Mouse (Mus musculus) lung, embryonic 15.5 days (tissue): Measurements from ENCODE around the gene Ypel4. TPM values are rescaled to one million over a fixed set of nuclear protein-coding genes. Genes with fewer than 3 reads are reported as not detected.

ENCODE experiments used
- ATAC-seq: fragments of 200-750 bp; cut with Nextera tagmentation; 2 replicates; pipeline ENCODE4 v1.8.0; 2017; ENCODE audit warnings: moderate number of reproducible peaks, borderline replicate concordance; ENCODE audit not compliant: low FRiP score, low TSS enrichment; ENCODE audit errors: extremely low read depth
- H3K27ac ChIP-seq: fragments of 300-500 bp; sonication (generic); 2 replicates; pipeline ENCODE4 v1.5.1; 2015; ENCODE audit warnings: moderate library complexity, mild to moderate bottlenecking, inconsistent platforms
- H3K27me3 ChIP-seq: fragments of 300-500 bp; sonication (generic); 2 replicates; pipeline ENCODE4 v1.6.1; 2015; ENCODE audit warnings: inconsistent platforms
- H3K36me3 ChIP-seq: fragments of 300-500 bp; sonication (generic); 2 replicates; pipeline ENCODE4 v1.6.1; 2015; ENCODE audit warnings: inconsistent platforms
- H3K4me1 ChIP-seq: fragments of 300-500 bp; sonication (generic); 2 replicates; pipeline ENCODE4 v1.6.1; 2015; ENCODE audit warnings: inconsistent platforms
- H3K4me2 ChIP-seq: fragments of 300-500 bp; sonication (generic); 2 replicates; pipeline ENCODE4 v1.6.1; 2015; ENCODE audit warnings: inconsistent platforms, mild to moderate bottlenecking, moderate library complexity
- H3K4me3 ChIP-seq: fragments of 300-500 bp; sonication (generic); 2 replicates; pipeline ENCODE4 v1.5.1; 2015; ENCODE audit warnings: mild to moderate bottlenecking, inconsistent platforms
- H3K9ac ChIP-seq: fragments of 300-500 bp; sonication (generic); 2 replicates; pipeline ENCODE4 v1.6.1; 2015; ENCODE audit warnings: inconsistent platforms
- H3K9me3 ChIP-seq: fragments of 300-500 bp; sonication (generic); 2 replicates; pipeline ENCODE4 v1.6.1; 2016; ENCODE audit warnings: inconsistent platforms
- WGBS: fragments of 180-500 bp; shearing (Covaris S2); methylation state at CpG from one replicate; pipeline ENCODE4 v1.1.7; 2015; 5-methylcytosine and 5-hydroxymethylcytosine counted together
- microRNA counts: library from miRNA; unstranded; fragments of <30 nt; microRNA quantifications from one replicate; lab custom pipeline; 2016
- microRNA-seq: library from miRNA; unstranded; fragments of <30 nt; microRNA quantifications from one replicate; pipeline ENCODE4, GENCODE M21; 2016
- polyA plus RNA-seq: library from polyadenylated mRNA; unstranded; fragments of >200 nt; fragmentation: Nextera tagmentation; extraction: Ambion mirVana; gene quantifications from 2 replicates; pipeline ENCODE4 v1.2.1, GENCODE M21; 2015

The Ypel4 gene
- polyA plus RNA-seq, 1 experiment from 2014 or later, result 6.3 TPM

DNA sequence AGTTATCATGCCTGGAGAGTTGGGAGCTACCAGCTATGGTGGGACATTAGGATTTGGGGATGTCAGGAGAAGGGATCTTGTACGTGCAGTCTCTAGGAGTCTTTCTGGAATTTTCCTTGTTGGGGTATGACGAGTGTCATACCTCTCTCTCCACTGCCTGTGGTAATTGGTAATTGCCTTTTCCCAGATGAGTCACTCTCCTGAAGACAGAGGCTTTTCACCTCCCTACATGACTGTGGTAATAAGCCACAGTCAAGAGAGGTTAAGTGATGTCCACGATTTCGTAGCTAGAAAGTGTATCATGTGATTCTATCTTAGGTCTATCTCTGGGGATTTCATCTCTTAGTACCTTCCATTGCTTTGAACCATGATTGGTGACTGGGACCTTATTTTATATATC lies 38.6 kb downstream of the Ypel4 start:
- no peak overlapping the region for H3K27ac ChIP-seq
- 0 out of 2 replicates have a peak, but pooled peaks cover 5% of the 10 kb centered on the region for H3K36me3 ChIP-seq
- no peak for ATAC-seq
- 84% methylated on average over 4 of the region's 4 CpGs for WGBS
- no peaks in the 10 kb centered on the region for H3K9me3 ChIP-seq
- H3K4me2 ChIP-seq, result no peak overlapping the region
- no peaks in the 10 kb centered on the region for H3K27me3 ChIP-seq
- H3K4me1 ChIP-seq, result peaks cover 14% of the 10 kb centered on the region
- no peak overlapping the region for H3K4me3 ChIP-seq
- H3K9ac ChIP-seq, result no peak overlapping the region

DNA sequence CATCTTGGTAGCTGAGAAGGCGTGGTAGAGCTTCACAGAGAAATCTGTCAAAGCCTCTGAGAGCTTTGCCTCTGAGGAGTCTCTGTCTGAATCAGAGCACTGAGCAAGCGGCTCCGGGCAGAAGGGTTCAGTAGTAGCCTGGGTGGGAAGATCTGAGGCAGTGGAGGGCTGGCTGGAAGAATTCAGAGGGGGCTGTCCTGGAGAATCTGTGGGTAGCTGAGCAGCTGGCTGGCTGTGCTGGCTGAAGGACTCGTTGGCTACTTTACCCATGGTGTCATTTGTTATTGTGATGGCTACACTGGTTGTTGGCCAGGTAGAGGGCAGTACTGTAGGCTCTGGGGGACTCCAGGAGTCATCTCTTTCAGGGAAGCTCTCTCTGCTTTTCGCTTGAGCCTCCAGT lies 39.3 kb downstream of the Ypel4 start:
- Histone ChIP-seq H3K9ac (no peak overlapping the region), H3K27me3 (no peaks in the 10 kb centered on the region), H3K36me3 (0 out of 2 replicates have a peak, but pooled peaks cover 5% of the 10 kb centered on the region), H3K27ac (no peak overlapping the region), H3K9me3 (no peaks in the 10 kb centered on the region), H3K4me1 (peaks cover 14% of the 10 kb centered on the region), H3K4me3 (no peak overlapping the region), H3K4me2 (peak overlapping the region; percentile 57; the same call in 1 of the 2 replicates)
- 81% methylated on average over 5 of the region's 5 CpGs for WGBS
- ATAC-seq, result no peak

- Histone ChIP-seq H3K27me3 (no peaks in the 10 kb centered on the region), H3K4me3 (peak overlapping the region; percentile 39), H3K36me3 (0 out of 2 replicates have a peak, but pooled peaks cover 5% of the 10 kb centered on the region), H3K4me2 (peak overlapping the region; percentile 57), H3K9ac (peak overlapping the region; percentile 33), H3K4me1 (peaks cover 14% of the 10 kb centered on the region), H3K9me3 (no peaks in the 10 kb centered on the region), H3K27ac (peak overlapping the region; percentile 86)
- ATAC-seq, result peak; percentile 96
- WGBS, result 10% methylated on average over 14 of the region's 15 CpGs
Measured at GRCm38 (mm10) chr2:84774751-84775150, 40.9 kb downstream of the Ypel4 start.

DNA sequence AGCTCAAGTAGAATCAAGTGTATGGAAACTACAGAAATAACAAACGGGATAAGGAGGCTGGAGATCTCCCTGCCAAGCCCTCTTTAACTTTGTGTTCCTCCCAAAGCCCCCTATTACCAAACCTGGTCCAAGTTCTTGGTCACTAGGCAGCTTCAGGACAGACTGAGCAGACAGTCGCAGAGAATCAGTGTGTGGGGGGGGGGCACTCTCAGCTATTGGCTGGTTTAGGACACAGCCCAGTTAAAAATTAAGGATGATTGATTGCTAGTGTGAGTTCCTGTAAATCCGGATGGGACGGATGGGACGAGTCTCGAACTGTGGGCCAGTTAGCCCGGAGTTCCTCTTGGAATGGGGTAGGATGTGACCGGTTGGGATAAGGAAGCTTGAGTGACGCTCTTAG lies 41.4 kb downstream of the Ypel4 start, which contains the start of gene Serping1:
TSS of gene Serping1 (minus strand) at position 204 of the 400 bp plus-strand sequence.
- H3K4me1 ChIP-seq, result peaks cover 14% of the 10 kb centered on the region
- peak within 1 kb of the TSS; percentile 33 for H3K9ac ChIP-seq
- no peaks in the 10 kb centered on the region for H3K27me3 ChIP-seq
- 36% methylated on average over 9 of the region's 9 CpGs for WGBS
- peak within 1 kb of the TSS; percentile 57 for H3K4me2 ChIP-seq
- peak within 1 kb of the TSS; percentile 39 for H3K4me3 ChIP-seq
- peak; percentile 68 for ATAC-seq
- H3K9me3 ChIP-seq, result no peaks in the 10 kb centered on the region
- peak within 1 kb of the TSS; percentile 86 for H3K27ac ChIP-seq
- H3K36me3 ChIP-seq, result no peaks in the 10 kb centered on the region

DNA sequence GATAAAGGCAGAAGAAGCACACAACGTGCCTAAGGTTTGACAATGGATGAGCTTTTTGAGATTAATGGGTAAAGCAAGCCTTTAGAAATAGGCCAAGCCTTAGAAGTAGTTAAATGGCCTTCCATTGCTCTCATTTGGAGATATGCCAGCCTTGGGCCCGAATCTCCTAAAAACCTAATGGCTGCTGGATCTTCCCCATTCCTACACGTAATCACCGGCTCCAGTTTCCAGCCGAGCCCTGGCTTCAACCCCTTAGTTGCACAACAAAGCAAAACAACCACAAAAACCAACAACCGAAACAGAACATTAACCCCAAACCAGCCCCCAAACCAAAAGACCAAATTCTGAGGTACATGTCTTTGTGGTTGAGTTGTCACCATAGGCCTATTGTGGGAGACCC lies 41.8 kb downstream of the Ypel4 start:
- Histone ChIP-seq H3K4me1 (peaks cover 14% of the 10 kb centered on the region), H3K4me3 (no peak overlapping the region), H3K9ac (no peak overlapping the region), H3K36me3 (no peaks in the 10 kb centered on the region), H3K27ac (peak overlapping the region; percentile 86), H3K27me3 (no peaks in the 10 kb centered on the region), H3K4me2 (peak overlapping the region; percentile 33; the same call in 1 of the 2 replicates), H3K9me3 (no peaks in the 10 kb centered on the region)
- WGBS, result 60% methylated on average over 6 of the region's 6 CpGs
- no peak for ATAC-seq

DNA sequence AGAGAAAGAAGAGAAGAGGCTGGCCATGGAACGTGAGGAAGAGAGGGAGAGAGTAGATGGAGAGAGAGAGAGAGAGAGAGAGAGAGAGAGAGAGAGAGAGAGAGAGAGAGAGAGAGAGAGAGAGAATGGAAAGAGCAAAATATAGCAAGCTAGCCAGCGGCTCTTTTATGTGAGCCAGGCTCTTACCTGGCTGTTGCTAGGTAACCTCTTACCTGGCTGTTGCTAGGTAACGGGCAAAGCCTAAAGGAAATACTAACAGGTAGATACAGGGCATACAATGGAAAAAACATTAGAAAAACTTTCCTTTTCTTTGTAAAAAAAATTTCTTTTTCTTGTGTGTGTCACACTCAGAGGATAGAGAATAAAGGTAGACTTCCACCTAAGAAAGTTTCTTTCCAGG lies 43.8 kb downstream of the Ypel4 start:
- Histone ChIP-seq H3K27me3 (no peaks in the 10 kb centered on the region), H3K27ac (no peak overlapping the region), H3K4me1 (peaks cover 14% of the 10 kb centered on the region), H3K9me3 (no peaks in the 10 kb centered on the region), H3K9ac (no peak overlapping the region), H3K4me3 (no peak overlapping the region), H3K4me2 (no peak overlapping the region), H3K36me3 (no peaks in the 10 kb centered on the region)
- ATAC-seq, result no peak
- WGBS, result 41% methylated on average over 3 of the region's 3 CpGs

GRCm38 (mm10) chr2:84779210-84779609 lies 45.4 kb downstream of the Ypel4 start:
- no peak for ATAC-seq
- WGBS, result 45% methylated on average over 6 of the region's 6 CpGs

DNA sequence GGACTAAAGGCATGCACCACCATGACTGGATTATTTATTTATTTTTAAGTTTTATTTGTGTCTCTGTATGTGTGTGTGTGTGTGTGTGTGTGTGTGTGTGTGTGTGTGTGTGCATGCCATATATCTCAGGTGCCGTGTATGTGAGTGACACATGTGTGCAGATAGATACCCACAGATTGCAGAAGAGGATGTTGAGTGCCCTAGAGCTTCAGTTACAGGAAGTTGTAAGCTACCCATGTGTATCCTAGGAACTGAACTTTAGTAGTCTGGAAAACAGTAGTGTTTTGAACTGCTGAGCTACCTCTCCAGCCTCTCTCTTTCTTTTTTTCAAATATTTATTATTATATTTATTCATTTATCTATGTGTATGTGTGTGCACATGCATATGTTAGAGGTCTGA lies 49.5 kb downstream of the Ypel4 start:
- no peak for ATAC-seq

More at GRCm38 (mm10) chr2:84779210-84779609, 45.4 kb downstream of the Ypel4 start:
- Histone ChIP-seq H3K27ac (no peak overlapping the region), H3K36me3 (no peaks in the 10 kb centered on the region), H3K27me3 (no peaks in the 10 kb centered on the region), H3K9ac (no peak overlapping the region), H3K4me2 (no peak overlapping the region), H3K4me1 (peaks cover 13% of the 10 kb centered on the region), H3K4me3 (no peak overlapping the region), H3K9me3 (no peaks in the 10 kb centered on the region)

GRCm38 (mm10) chr2:84783840-84784566 lies 50.1 kb downstream of the Ypel4 start:
- 39% methylated on average over 3 of the region's 3 CpGs for WGBS
- Histone ChIP-seq H3K4me2 (no peak overlapping the region), H3K27ac (0 out of 2 replicates have a peak overlapping the region, but pooled peaks have one; percentile 43), H3K4me3 (no peak overlapping the region), H3K4me1 (peaks cover 4% of the 10 kb centered on the region; the same call in 1 of the 2 replicates), H3K36me3 (no peaks in the 10 kb centered on the region), H3K9ac (no peak overlapping the region), H3K9me3 (no peaks in the 10 kb centered on the region), H3K27me3 (no peaks in the 10 kb centered on the region)
- peak; percentile 58; the same call in 1 of the 2 replicates for ATAC-seq

More for the DNA sequence above, 49.5 kb downstream of the Ypel4 start:
- Histone ChIP-seq H3K9ac (no peak overlapping the region), H3K27ac (no peak overlapping the region), H3K4me1 (peaks cover 4% of the 10 kb centered on the region; the same call in 1 of the 2 replicates), H3K27me3 (no peaks in the 10 kb centered on the region), H3K4me2 (no peak overlapping the region), H3K4me3 (no peak overlapping the region), H3K36me3 (no peaks in the 10 kb centered on the region), H3K9me3 (no peaks in the 10 kb centered on the region)
- 65% methylated on average over 1 of the region's 1 CpGs for WGBS

MicroRNAs within 50 kb of the gene (microRNA counts, 519-probe panel; counts per million panel counts)
- microRNA mmu-miR-130a (lab: Ali Mortazavi, UCI), result 4,405 counts per million, percentile 99 among the panel's probes with 10 or more counts

Small RNA genes within 50 kb of the gene (microRNA-seq; reads per million reads assigned to microRNA genes)
- 32,961 reads per million, percentile 98 among the genes with 10 or more reads in this experiment for gene Mir130a

Other genes with a start within 250 kb of the Ypel4 start
- gene Ctnnd1, start 83.3 kb upstream of the Ypel4 start, polyA plus RNA-seq, result 61.5 and 66.0 TPM in 2 replicates
- 0.13 and 0.22 TPM in 2 replicates for gene Btbd18, start 75.0 kb upstream of the Ypel4 start, polyA plus RNA-seq
- gene Selenoh, start 63.3 kb upstream of the Ypel4 start, polyA plus RNA-seq, result 356 and 375 TPM in 2 replicates
- gene Gm28635, start 56.0 kb upstream of the Ypel4 start, polyA plus RNA-seq, result not detected in 2 replicates
- gene Med19, start 55.7 kb upstream of the Ypel4 start, polyA plus RNA-seq, result 37.1 and 38.0 TPM in 2 replicates
- gene Tmx2, start 54.9 kb upstream of the Ypel4 start, polyA plus RNA-seq, result 118 and 121 TPM in 2 replicates
- 24.5 and 24.9 TPM in 2 replicates for gene Zdhhc5, start 18.9 kb upstream of the Ypel4 start, polyA plus RNA-seq
- 27.1 and 29.3 TPM in 2 replicates for gene Clp1, start 6.7 kb upstream of the Ypel4 start, polyA plus RNA-seq
- gene Gm19426, start 9.6 kb downstream of the Ypel4 start, polyA plus RNA-seq, result 7.3 and 9.8 TPM in 2 replicates
- 92.3 and 104 TPM in 2 replicates for gene Serping1, start 41.4 kb downstream of the Ypel4 start, polyA plus RNA-seq
- 63.8 and 63.9 TPM in 2 replicates for gene Ube2l6, start 64.8 kb downstream of the Ypel4 start, polyA plus RNA-seq
- 0.20 and 0.27 TPM in 2 replicates for gene Smtnl1, start 88.6 kb downstream of the Ypel4 start, polyA plus RNA-seq
- gene Timm10, start 92.9 kb downstream of the Ypel4 start, polyA plus RNA-seq, result 44.3 and 48.0 TPM in 2 replicates
- gene Slc43a1, start 104.8 kb downstream of the Ypel4 start, polyA plus RNA-seq, result 15.1 and 15.9 TPM in 2 replicates
- gene Rtn4rl2, start 152.7 kb downstream of the Ypel4 start, polyA plus RNA-seq, result 0.70 and 0.79 TPM in 2 replicates
- 78.5 and 89.7 TPM in 2 replicates for gene Slc43a3, start 202.5 kb downstream of the Ypel4 start, polyA plus RNA-seq
- 0.20 and 0.24 TPM in 2 replicates for gene Prg2, start 246.4 kb downstream of the Ypel4 start, polyA plus RNA-seq